Mouse (Mus musculus): ENCODE data around the gene Gm20721. TPM values are rescaled to one million over a fixed set of nuclear protein-coding genes. Genes with fewer than 3 reads are reported as not detected.
A peak's percentile ranks its signal among the peaks of the same experiment; 100 is the strongest.
"Not testable (repeated sequence)": the region's sequence is repeated elsewhere in the genome, so short reads cannot be mapped to it uniquely, and the experiment has no call there.

Gm20721 gene
- total RNA-seq, 2 experiments from 2014 or later: 1.7 to 1.8 TPM

- no peak for DNase-seq
- intact Hi-C loops (cut with DNase I): loop anchor here (5.0 kb wide), 1 partner anchor 86 kb away; the partner anchor contains the start of gene Nelfcd
Measured at GRCm38 (mm10) chr2:174331282-174332030, 15.1 kb downstream of the Gm20721 start.

- intact Hi-C loops (cut with DNase I): loop anchor here (5.0 kb wide), 1 partner anchor 87 kb away; the partner anchor contains the start of gene Nelfcd
- peak; percentile 81 to 82 for DNase-seq
Measured at GRCm38 (mm10) chr2:174330616-174331191, 15.8 kb downstream of the Gm20721 start.

- intact Hi-C loops (cut with DNase I): loop anchor here (2.0 to 5.0 kb wide), 3 partner anchors 15 to 132 kb away; partner anchors contain the start of genes Atp5e and Nelfcd
- DNase-seq: peak; percentile 88 to 92
Measured at GRCm38 (mm10) chr2:174329663-174330615, 16.6 kb downstream of the Gm20721 start.

- intact Hi-C loops (cut with DNase I): loop anchor here (2.0 to 5.0 kb wide), 2 partner anchors 16 to 133 kb away; partner anchors contain the start of gene Atp5e
- DNase-seq: peak; percentile 40 to 43
Measured at GRCm38 (mm10) chr2:174328926-174329662, 17.4 kb downstream of the Gm20721 start.

GRCm38 (mm10) chr2:174328358-174328905 is 18.1 kb downstream of the Gm20721 start:
- DNase-seq: no peak
- intact Hi-C loops (cut with DNase I): loop anchor here (2.0 to 5.0 kb wide), 2 partner anchors 16 to 134 kb away; partner anchors contain the start of gene Atp5e

- peak; percentile 64 to 68 for DNase-seq
- intact Hi-C loops (cut with DNase I): loop anchor here (5.0 kb wide), 1 partner anchor 135 kb away; the partner anchor contains the start of gene Atp5e
Measured at GRCm38 (mm10) chr2:174327295-174327981, 19.1 kb downstream of the Gm20721 start.

GRCm38 (mm10) chr2:174326481-174326880 is 20.0 kb downstream of the Gm20721 start:
- intact Hi-C loops (cut with DNase I): loop anchor here (5.0 kb wide), 1 partner anchor 136 kb away; the partner anchor contains the start of gene Atp5e
- no peak for DNase-seq

- intact Hi-C loops (cut with DNase I): loop anchor here (5.0 kb wide), 1 partner anchor 136 kb away; the partner anchor contains the start of gene Atp5e
- DNase-seq: no peak
Measured at GRCm38 (mm10) chr2:174325989-174326388, 20.5 kb downstream of the Gm20721 start.

- DNase-seq: no peak
- intact Hi-C loops (cut with DNase I): no loop called here
Measured at GRCm38 (mm10) chr2:174316661-174317060, 29.9 kb downstream of the Gm20721 start.

- not testable (repeated sequence) for DNase-seq
Measured at GRCm38 (mm10) chr2:174315445-174315844, 31.1 kb downstream of the Gm20721 start.

GRCm38 (mm10) chr2:174312661-174313060 is 33.9 kb downstream of the Gm20721 start:
- DNase-seq: no peak

More at GRCm38 (mm10) chr2:174315445-174315844, 31.1 kb downstream of the Gm20721 start:
- intact Hi-C loops (cut with DNase I): not testable (repeated sequence)

GRCm38 (mm10) chr2:174312118-174312647 is 34.3 kb downstream of the Gm20721 start:
- intact Hi-C loops (cut with DNase I): loop anchor here (1.0 to 5.0 kb wide), 6 partner anchors 105 to 588 kb away; partner anchors contain the start of genes Nelfcd and Tubb1
- peak; percentile 77 to 86 for DNase-seq

More at GRCm38 (mm10) chr2:174312661-174313060, 33.9 kb downstream of the Gm20721 start:
- intact Hi-C loops (cut with DNase I): loop anchor here (1.0 to 5.0 kb wide), 6 partner anchors 105 to 588 kb away; partner anchors contain the start of genes Nelfcd and Tubb1

- no peak for DNase-seq
- intact Hi-C loops (cut with DNase I): loop anchor here (1.0 to 5.0 kb wide), 8 partner anchors 106 to 589 kb away; partner anchors contain the start of genes Nelfcd and Tubb1
Measured at GRCm38 (mm10) chr2:174311613-174312012, 34.9 kb downstream of the Gm20721 start.

GRCm38 (mm10) chr2:174310913-174311514 is 35.5 kb downstream of the Gm20721 start:
- intact Hi-C loops (cut with DNase I): loop anchor here (1.0 to 5.0 kb wide), 5 partner anchors 106 to 542 kb away; partner anchors contain the start of genes Nelfcd and Tubb1
- DNase-seq: peak; percentile 62 to 70

- no peak for DNase-seq
- intact Hi-C loops (cut with DNase I): loop anchor here (5.0 kb wide), 1 partner anchor 721 kb away; no protein-coding TSS in a partner anchor
Measured at GRCm38 (mm10) chr2:174307903-174308302, 38.6 kb downstream of the Gm20721 start.

- intact Hi-C loops (cut with DNase I): loop anchor here (5.0 kb wide), 1 partner anchor 718 kb away; no protein-coding TSS in a partner anchor
- no peak for DNase-seq
Measured at GRCm38 (mm10) chr2:174305646-174306045, 40.9 kb downstream of the Gm20721 start.

GRCm38 (mm10) chr2:174302526-174302925 is 44.0 kb downstream of the Gm20721 start:
- intact Hi-C loops (cut with DNase I): no loop called here
- no peak for DNase-seq
